Mouse (Mus musculus) CH12.LX (cell line): ENCODE measurements around the gene Speg. TPM values are rescaled to one million over a fixed set of nuclear protein-coding genes. Genes with fewer than 3 reads are reported as not detected.

Source experiments
- DNase-seq: peaks from one replicate; pipeline ENCODE4 v3.0.0-alpha.2; 2013; ENCODE audit errors: extremely low read depth
- H3K27ac ChIP-seq: 2 replicates; pipeline ENCODE4 v1.5.1; 2012; ENCODE audit warnings: low read depth, mild to moderate bottlenecking, control low read depth, moderate library complexity; ENCODE audit not compliant: insufficient read depth
- H3K27me3 ChIP-seq: replicated peaks from 2 replicates; pipeline ENCODE3; 2012; ENCODE audit warnings: inconsistent platforms
- H3K36me3 ChIP-seq, 2 experiments: replicated peaks in 1 of 2; 2 replicates each; pipeline versions ENCODE3 to v1.6.1; 2012; ENCODE audit warnings: inconsistent platforms in 1 of 2, low read length in 1 of 2, mild to moderate bottlenecking in 1 of 2, mixed read lengths in 1 of 2, moderate library complexity in 1 of 2; ENCODE audit not compliant: control insufficient read depth in 1 of 2, insufficient read depth in 1 of 2
- H3K4me1 ChIP-seq, 2 experiments: 2 replicates each; pipeline ENCODE4 v1.6.1; 2012; ENCODE audit warnings: inconsistent platforms in 1 of 2, moderate library complexity in 1 of 2; ENCODE audit not compliant: insufficient read depth in 2 of 2, control insufficient read depth in 1 of 2
- H3K4me2 ChIP-seq: 2 replicates; pipeline ENCODE4 v1.6.1; 2012; ENCODE audit warnings: low read depth, mild to moderate bottlenecking, control low read depth; ENCODE audit not compliant: poor library complexity, insufficient read depth, severe bottlenecking
- H3K4me3 ChIP-seq, 3 experiments: fragments of 150-350 bp in 1 of 3; sonication (generic) in 1 of 3; replicated peaks in 1 of 3; 2 replicates each; pipeline versions ENCODE3 to v1.5.1; 2011 to 2012; ENCODE audit warnings: low read depth in 2 of 3, low read length in 2 of 3, mild to moderate bottlenecking in 2 of 3, moderate library complexity in 2 of 3, control low read depth in 1 of 3, improper control_type of control experiment in 1 of 3, inconsistent platforms in 1 of 3, mixed read lengths in 1 of 3; ENCODE audit not compliant: poor library complexity in 1 of 3
- H3K79me2 ChIP-seq: replicated peaks from 2 replicates; pipeline ENCODE4 v1.6.1; 2012; ENCODE audit warnings: mild to moderate bottlenecking, moderate library complexity; ENCODE audit not compliant: control insufficient read depth, poor library complexity, insufficient read depth, severe bottlenecking; ENCODE audit errors: extremely low read depth
- H3K9ac ChIP-seq: 2 replicates; pipeline ENCODE4 v1.6.1; 2012; ENCODE audit warnings: low read depth, mild to moderate bottlenecking, control low read depth, moderate library complexity; ENCODE audit not compliant: insufficient read depth
- H3K9me3 ChIP-seq: replicated peaks from 2 replicates; pipeline ENCODE3; 2012; ENCODE audit warnings: low read length, inconsistent platforms, mixed read lengths
- GABPA ChIP-seq: IDR thresholded peaks from 2 replicates; pipeline ENCODE4 v1.6.1; 2012; ENCODE audit warnings: low read depth, low read length, improper control_type of control experiment, inconsistent platforms; ENCODE audit not compliant: insufficient replicate concordance
- JUND ChIP-seq: conservative IDR thresholded peaks from 2 replicates; pipeline ENCODE4 v1.6.1; 2011; ENCODE audit warnings: low read depth, low read length, improper control_type of control experiment
- KAT2A ChIP-seq: IDR thresholded peaks from 2 replicates; pipeline ENCODE4 v1.6.1; 2012; ENCODE audit warnings: low read length, improper control_type of control experiment, inconsistent platforms; ENCODE audit not compliant: insufficient replicate concordance
- NELFE ChIP-seq: IDR thresholded peaks from 2 replicates; pipeline ENCODE4 v1.6.1; 2011; ENCODE audit warnings: low read depth, low read length, improper control_type of control experiment
- NRF1 ChIP-seq: IDR thresholded peaks from 2 replicates; pipeline ENCODE4 v1.6.1; 2014; ENCODE audit warnings: low read depth, mild to moderate bottlenecking, inconsistent platforms, low read length, improper control_type of control experiment, moderate library complexity
- PAX5 ChIP-seq: IDR thresholded peaks from 2 replicates; pipeline ENCODE4 v1.6.1; 2012; ENCODE audit warnings: low read length, inconsistent platforms, mixed read lengths
- RAD21 ChIP-seq: IDR thresholded peaks from 2 replicates; pipeline ENCODE4 v1.6.1; 2011; ENCODE audit warnings: low read depth, mild to moderate bottlenecking, low read length, improper control_type of control experiment, moderate library complexity
- RCOR1 ChIP-seq: conservative IDR thresholded peaks from 2 replicates; pipeline ENCODE4 v1.6.1; 2012; ENCODE audit warnings: low read depth, mild to moderate bottlenecking, inconsistent platforms, low read length, improper control_type of control experiment
- SMC3 ChIP-seq: IDR thresholded peaks from 2 replicates; pipeline ENCODE4 v1.6.1; 2011; ENCODE audit warnings: low read depth, low read length, improper control_type of control experiment
- ZKSCAN1 ChIP-seq: IDR thresholded peaks from 2 replicates; pipeline ENCODE4 v1.6.1; 2012; ENCODE audit warnings: low read depth, inconsistent platforms, low read length, improper control_type of control experiment, borderline replicate concordance
- dilution Hi-C: fragments of 300-500 bp; cut with MboI; formaldehyde crosslinking; loops from 2 replicates; pipeline ENCODE4 v1.14.3; 2020; ENCODE audit warnings: low sequenced_read_pairs; ENCODE audit not compliant: extremely low pct_unique_long_range_greater_than_20kb, extremely low pct_ligation_motif_present
- in situ Hi-C: fragments of 300-500 bp; cut with MboI; formaldehyde crosslinking; loops from 3 replicates; pipeline ENCODE4 v1.14.3; 2019; ENCODE audit warnings: low sequenced_read_pairs, low pct_ligation_motif_present, low pct_unique_long_range_greater_than_20kb, mixed read lengths
- polyA plus RNA-seq: library from polyadenylated mRNA; unstranded; fragments of >175 nt; gene quantifications from 2 replicates; pipeline ENCODE4 v1.2.1, GENCODE M21; 2012; ENCODE audit warnings: low read depth; ENCODE audit not compliant: insufficient read length
- total RNA-seq, 2 experiments: library from RNA; depleted of rRNA; stranded (reverse); fragments of 300-350 nt in 1 of 2; fragments of >200 nt in 1 of 2; gene quantifications; 2 replicates each; pipeline ENCODE4 v1.2.3; 2012 to 2014

Speg gene
- total and polyA plus RNA-seq, 3 experiments: 13.1 to 30.7 (median 18.8) TPM

- peaks cover 2% of the 10 kb centered on the region for H3K9me3 ChIP-seq
- H3K9ac ChIP-seq: no peak overlapping the region
- no peak overlapping the region for H3K27ac ChIP-seq
- in situ Hi-C loops: loop anchor here (25.0 kb wide), 1 partner anchor 224 kb away; no protein-coding TSS in a partner anchor
- H3K27me3 ChIP-seq: peaks cover 10% of the 10 kb centered on the region
- no peaks in the 10 kb centered on the region for H3K79me2 ChIP-seq
- peaks cover 3 to 5% of the 10 kb centered on the region in 2 experiments; a peak in 3 of 4 replicates for H3K4me1 ChIP-seq
- no peak overlapping the region for H3K4me2 ChIP-seq
- H3K4me3 ChIP-seq: no peak overlapping the region
- dilution Hi-C loops: no loop called here
- no peak for DNase-seq
- no peaks in the 10 kb centered on the region for H3K36me3 ChIP-seq
- TF ChIP-seq JUND: no peak
Observed at GRCm38 (mm10) chr1:75338091-75338694, 36.9 kb upstream of the Speg start.

- H3K9ac ChIP-seq: no peak overlapping the region
- H3K4me3 ChIP-seq: no peak overlapping the region
- H3K4me1 ChIP-seq: peaks cover 3 to 5% of the 10 kb centered on the region in 2 experiments; a peak in 3 of 4 replicates
- dilution Hi-C loops (no loop called here), in situ Hi-C loops (loop anchor here (25.0 kb wide), 1 partner anchor 223 kb away; no protein-coding TSS in a partner anchor)
- H3K27me3 ChIP-seq: peaks cover 10% of the 10 kb centered on the region
- no peak overlapping the region for H3K27ac ChIP-seq
- H3K36me3 ChIP-seq: no peaks in the 10 kb centered on the region
- H3K9me3 ChIP-seq: peaks cover 2% of the 10 kb centered on the region
- H3K4me2 ChIP-seq: no peak overlapping the region
- TF ChIP-seq NRF1: no peak
- no peak for TF ChIP-seq SMC3
- no peaks in the 10 kb centered on the region for H3K79me2 ChIP-seq
- no peak for DNase-seq
Observed at GRCm38 (mm10) chr1:75339337-75339736, 35.8 kb upstream of the Speg start.

- Histone ChIP-seq H3K36me3 (no peaks in the 10 kb centered on the region), H3K9ac (no peak overlapping the region), H3K79me2 (no peaks in the 10 kb centered on the region), H3K9me3 (peaks cover 2% of the 10 kb centered on the region), H3K27me3 (peaks cover 10% of the 10 kb centered on the region), H3K27ac (no peak overlapping the region), H3K4me1 (peaks cover 7 to 16% of the 10 kb centered on the region in 2 experiments), H3K4me2 (no peak overlapping the region), H3K4me3 (no peak overlapping the region)
- dilution Hi-C loops: no loop called here
- TF ChIP-seq PAX5: no peak
- no peak for TF ChIP-seq RCOR1
- TF ChIP-seq NELFE: no peak
- no peak for TF ChIP-seq JUND
- no peak for TF ChIP-seq RAD21
- no peak for TF ChIP-seq GABPA
- TF ChIP-seq KAT2A: no peak
- TF ChIP-seq ZKSCAN1: no peak
- no peak for DNase-seq
- in situ Hi-C loops: loop anchor here (25.0 kb wide), 1 partner anchor 222 kb away; no protein-coding TSS in a partner anchor
Observed at GRCm38 (mm10) chr1:75340519-75340918, 34.6 kb upstream of the Speg start.
